Mouse (Mus musculus) hematopoietic stem cell, adult 5-6 weeks (primary cell): ENCODE measurements at regions not wholly inside any gene's neighbourhood (a gene's known extent, or its start where the extent isn't known, plus 50 kb on each side); places are given as distances from the start of the nearest gene placed in this dataset.
"Not testable (repeated sequence)": the region's sequence is repeated elsewhere in the genome, so short reads cannot be mapped to it uniquely, and the experiment has no call there.

ENCODE experiments used
- ATAC-seq, 2 experiments: fragments of 125-278 bp in 1 of 2; replicated peaks in 1 of 2; 2 replicates each; pipeline ENCODE4 v1.8.0; 2016 to 2017; ENCODE audit warnings: inconsistent platforms in 2 of 2, mild to moderate bottlenecking in 2 of 2, moderate number of reproducible peaks in 2 of 2, low read depth in 1 of 2, moderate TSS enrichment in 1 of 2; ENCODE audit not compliant: low FRiP score in 2 of 2, poor library complexity in 2 of 2, severe bottlenecking in 2 of 2, insufficient read depth in 1 of 2, low TSS enrichment in 1 of 2

DNA sequence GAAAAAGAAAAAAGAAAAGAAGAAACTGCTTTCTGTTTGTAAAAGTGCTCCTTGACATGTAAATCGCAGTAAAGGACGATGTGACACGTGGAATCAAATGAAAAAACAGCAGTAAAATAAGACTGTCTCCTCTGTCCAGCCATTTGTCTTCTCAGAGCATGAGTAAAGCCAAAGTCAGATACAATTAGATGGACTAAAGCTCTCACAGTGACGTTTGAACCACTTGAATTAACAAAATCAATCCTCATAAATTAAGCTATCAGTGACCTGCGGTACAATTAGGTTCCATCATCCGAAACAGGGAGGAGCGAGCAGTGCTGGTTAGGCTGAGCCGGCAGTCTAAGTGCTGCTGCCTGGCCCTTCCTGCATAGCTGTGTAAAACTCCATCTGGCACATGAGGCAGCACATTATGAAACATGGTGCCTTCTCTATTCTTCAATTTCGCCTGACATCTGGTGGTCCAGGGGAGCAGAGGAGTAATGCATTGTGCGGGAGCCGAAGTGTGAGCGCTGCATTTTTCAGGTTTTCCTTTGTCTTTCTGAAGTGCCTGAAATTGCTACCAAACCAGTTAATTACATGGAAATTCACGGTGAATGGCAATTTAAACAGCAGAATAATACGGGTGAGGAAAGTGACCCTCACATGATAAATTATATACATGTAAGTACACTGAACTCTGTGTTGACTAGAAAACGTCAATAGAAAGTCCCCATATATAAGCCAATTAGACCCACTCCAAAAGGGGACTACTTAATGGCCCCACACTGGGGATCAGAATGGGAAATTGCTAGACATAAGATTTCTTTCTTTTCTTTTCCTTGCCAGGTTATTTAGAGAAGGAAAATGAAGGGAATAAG lies 118.1 kb downstream of the Mmrn1 start:
- ATAC-seq: no peak

DNA sequence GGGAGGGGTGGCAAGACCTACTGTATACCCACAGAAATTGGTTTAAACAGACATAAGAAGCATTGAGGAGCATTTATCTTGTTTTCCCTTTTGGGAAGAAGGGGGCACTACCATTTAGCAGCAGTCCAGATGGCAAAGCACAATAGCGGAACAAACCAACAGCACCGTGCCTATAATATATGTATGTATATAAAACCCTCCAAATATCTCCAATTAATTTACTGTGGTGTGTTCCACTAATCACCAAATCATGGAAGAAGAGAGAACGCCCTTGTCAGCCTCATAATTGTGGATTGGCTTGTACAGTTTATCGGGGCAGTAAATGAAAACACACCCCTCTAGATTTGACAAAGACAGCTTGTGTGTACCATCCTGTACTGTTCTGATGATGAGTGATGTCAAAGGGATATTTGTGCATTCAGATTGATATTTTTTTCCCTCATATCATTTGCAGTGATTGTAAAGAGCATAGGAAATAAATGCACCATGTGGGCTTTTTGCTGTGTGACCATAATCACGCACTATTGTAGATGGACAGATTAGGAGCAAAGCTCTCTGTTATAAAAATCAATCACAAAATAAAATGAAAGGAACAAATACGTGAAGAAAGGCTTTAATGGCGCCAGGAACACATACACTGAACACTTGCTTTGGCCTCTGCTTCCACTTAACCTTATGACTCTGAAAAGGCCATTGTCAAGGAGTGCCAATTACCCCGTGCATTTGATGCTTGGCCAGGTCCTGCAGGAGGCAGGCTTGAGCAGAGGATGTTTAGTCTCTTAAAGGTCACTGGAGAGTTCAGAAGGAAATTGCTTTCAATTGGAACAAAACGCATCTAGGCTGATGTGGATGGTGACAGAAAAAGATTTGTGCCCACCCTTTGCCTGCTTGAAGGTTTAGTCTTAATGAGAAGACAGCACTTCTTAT lies 119.0 kb downstream of the Mmrn1 start:
- no peak for ATAC-seq

DNA sequence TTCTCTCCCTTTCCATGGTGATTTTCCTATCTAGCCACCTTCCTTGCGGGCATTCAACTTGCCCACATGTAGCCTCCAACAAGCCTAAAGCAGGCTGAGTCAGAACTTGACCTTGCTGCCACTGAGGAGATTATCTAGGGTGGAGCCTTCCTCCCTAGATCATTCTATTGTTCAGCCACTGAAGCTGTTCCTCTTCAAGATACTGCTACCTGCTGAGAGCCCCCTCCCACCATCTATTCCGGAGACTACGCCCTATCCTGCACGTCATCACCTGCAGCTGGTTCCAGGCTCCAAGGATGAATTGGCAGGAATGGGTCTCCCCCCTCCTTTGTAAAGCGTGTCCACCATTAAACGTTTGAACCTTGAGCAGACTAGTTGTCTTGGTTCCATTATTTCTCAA lies 122.9 kb downstream of the Mmrn1 start:
- ATAC-seq: not testable (repeated sequence)

DNA sequence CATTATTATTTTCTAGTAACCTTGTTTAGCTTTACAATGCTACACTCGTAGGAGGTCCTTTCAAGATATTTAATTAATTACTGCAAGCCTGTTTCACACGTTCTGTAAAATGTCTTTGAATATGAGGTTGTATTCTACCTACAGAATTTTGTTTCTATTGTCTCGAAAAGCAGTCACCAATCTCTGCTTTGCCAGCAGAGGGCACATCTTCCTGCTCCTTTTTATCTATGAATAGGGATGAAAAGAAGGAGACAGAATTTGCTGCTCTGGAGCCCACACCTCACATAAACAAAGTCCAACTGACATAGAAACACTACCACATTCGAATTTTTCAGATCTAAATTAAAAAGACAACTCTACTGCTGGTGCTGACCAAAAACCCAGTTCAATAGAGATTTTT lies 117.0 kb upstream of the Ccser1 start:
- peak in 1 of 2 experiments; percentile 62; a peak in 1 of 4 replicates for ATAC-seq

DNA sequence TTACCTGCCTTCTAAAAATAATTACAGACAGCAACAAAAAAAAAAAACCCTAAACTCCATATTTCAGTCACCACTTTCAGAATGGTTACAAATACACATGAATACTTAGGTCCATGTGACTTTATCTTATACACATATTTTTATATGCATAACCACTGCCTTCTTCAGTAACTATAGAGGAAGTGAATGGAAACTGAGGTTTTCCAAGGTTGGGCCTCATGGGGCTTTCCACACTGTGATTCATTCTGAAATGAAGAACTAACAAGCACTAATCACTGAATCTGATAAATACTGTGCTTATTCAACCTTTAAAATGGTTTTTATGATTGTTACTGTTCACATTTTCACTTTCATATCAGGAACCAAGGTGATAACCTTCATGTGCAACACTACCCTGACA lies 114.4 kb upstream of the Ccser1 start:
- peak in 1 of 2 experiments; percentile 53; a peak in 1 of 4 replicates for ATAC-seq

GRCm38 (mm10) chr6:61066501-61067282 lies 113.4 kb upstream of the Ccser1 start:
- ATAC-seq: no peak

- ATAC-seq: no peak
Observed at GRCm38 (mm10) chr6:61067355-61068116, 112.6 kb upstream of the Ccser1 start.

DNA sequence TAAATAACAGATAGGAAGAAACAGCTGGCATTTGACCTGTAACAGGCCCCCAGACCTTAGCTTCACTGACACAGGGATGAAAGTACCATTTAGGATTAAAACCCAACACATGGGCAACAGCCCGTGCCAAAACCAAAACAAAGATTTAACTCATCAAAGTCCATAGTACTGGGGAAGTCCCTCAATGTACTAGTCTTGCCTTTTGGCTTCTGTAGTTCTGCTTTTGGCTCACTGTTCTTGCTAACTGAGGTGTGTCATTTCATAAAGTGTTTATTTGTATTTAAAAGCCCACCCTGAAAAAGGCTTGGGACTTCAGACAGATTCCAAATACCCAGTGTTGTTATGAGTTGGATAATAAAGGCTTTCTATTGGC lies 112.0 kb upstream of the Ccser1 start:
- peak in 1 of 2 experiments; percentile 22; a peak in 1 of 4 replicates for ATAC-seq

DNA sequence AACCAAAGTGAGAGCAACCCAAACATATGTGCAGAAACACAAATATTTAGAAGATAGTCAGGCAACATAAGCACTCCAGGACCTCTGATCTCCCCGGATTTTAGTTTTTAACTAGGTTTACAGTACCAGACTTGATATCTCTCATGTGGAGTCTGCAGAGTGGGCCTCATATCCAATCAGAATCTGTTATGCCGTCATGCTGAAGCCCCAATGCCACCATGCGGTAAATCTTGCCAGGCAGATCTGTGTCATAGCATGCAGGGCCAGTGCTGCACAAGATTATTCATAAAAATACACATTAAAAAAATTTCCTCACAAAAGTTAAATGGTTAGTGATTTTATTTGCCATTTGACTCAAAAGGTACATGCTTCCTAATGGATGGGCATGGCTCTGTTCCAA lies 106.9 kb upstream of the Ccser1 start:
- ATAC-seq: no peak

- no peak for ATAC-seq
Observed at GRCm38 (mm10) chr6:61073794-61074193, 106.3 kb upstream of the Ccser1 start.

DNA sequence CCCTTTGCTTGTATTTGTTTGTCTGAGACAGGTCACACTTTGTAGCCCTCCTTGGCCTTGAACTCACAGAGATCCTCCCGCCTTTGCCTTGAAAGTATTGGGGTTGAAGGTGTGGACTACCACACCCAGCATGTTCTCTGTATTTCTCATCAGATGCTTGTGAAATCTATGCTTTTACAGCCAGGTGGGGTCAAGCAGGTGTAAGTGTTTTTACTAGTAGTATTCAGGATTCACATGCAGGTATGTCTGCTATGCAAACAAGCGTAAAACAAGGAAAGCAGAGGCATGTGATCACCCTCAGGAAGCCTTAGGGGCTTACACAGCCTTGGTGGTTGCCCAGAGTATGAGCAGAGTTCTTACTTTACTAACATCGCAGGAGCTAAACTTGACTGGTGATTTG lies 105.4 kb upstream of the Ccser1 start:
- ATAC-seq: no peak

GRCm38 (mm10) chr6:61078559-61078958 lies 101.6 kb upstream of the Ccser1 start:
- ATAC-seq: no peak

- ATAC-seq: no peak
Observed at GRCm38 (mm10) chr6:61080661-61081060, 99.5 kb upstream of the Ccser1 start.

DNA sequence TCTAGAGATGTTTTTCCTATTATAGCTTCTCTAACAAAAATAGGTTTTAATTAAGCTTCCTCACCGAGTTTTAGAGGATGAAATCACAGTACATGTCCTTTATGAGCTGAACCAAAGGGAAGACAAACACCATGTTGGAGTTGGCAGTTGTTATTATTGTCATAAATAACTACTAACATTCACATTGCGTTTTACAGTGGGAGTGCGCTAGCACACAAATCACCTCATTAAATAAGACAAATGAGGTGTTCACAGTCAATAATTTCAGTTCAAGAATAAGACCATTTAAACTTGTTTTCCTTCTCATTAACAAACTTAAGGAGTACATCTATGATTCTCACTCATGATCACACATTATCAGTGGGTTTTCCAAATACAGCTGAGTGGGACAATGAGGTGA lies 96.8 kb upstream of the Ccser1 start:
- no peak for ATAC-seq

- no peak for ATAC-seq
Observed at GRCm38 (mm10) chr6:61099348-61099981, 80.7 kb upstream of the Ccser1 start.

DNA sequence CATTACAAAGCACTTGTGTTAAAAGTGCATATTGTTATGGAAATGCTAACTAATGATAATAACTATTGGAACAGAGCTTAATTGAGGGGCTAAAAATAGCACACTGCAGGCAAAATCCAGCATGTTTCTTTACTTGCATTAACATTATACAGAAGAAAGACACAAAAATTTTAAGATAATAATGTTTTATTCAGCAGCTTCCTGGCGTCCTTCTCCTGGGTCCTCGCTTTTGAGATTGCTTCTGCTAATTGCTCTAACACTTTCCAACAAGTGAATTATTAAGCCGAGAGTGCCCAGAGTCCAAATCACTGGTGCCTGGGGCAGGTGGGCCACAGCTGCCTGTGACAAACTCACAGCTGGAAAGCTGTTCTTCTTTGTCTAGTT lies 80.2 kb upstream of the Ccser1 start:
- ATAC-seq: no peak

DNA sequence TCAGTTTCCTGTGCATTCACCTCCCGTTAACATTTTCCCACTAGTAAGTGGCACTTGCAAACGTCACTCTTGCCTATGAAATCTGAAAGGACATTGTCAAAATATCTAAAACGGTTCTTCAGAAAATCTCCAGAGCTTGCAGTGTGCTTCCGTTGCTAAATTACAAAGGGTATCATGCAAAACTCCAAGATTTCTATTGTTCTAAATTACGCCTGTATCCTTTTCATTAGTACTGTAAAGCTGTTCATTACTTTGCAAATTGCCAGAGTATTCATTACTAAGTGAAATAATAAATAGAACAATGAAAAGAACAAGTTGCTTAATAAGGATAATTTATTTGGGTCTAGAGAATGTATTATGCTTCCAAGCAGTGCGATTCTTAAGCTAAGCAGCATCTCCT lies 78.2 kb upstream of the Ccser1 start:
- no peak for ATAC-seq
